Mouse (Mus musculus): ENCODE measurements at regions not wholly inside any gene's neighbourhood (a gene's known extent, or its start where the extent isn't known, plus 50 kb on each side); places are given as distances from the start of the nearest gene placed in this dataset.

GRCm38 (mm10) chr1:31337087-31337486, 114.4 kb downstream of the Pih1d3 start:
- peak; percentile 4 to 31 for DNase-seq (ENCODE audit: low spot score in 2 of 2)

GRCm38 (mm10) chr1:31363971-31364370, 141.3 kb downstream of the Pih1d3 start:
- DNase-seq (ENCODE audit: low spot score in 2 of 2), result no peak

GRCm38 (mm10) chr1:31377324-31377723, 154.7 kb downstream of the Pih1d3 start:
- DNase-seq (ENCODE audit: low spot score in 2 of 2), result no peak

GRCm38 (mm10) chr1:31379032-31379431, 156.4 kb downstream of the Pih1d3 start:
- no peak for DNase-seq (ENCODE audit: low spot score in 2 of 2)

- no peak for DNase-seq (ENCODE audit: low spot score in 2 of 2)
These were observed 157.7 kb downstream of the Pih1d3 start for GRCm38 (mm10) chr1:31380312-31380711.

GRCm38 (mm10) chr1:31382192-31382591, 159.6 kb downstream of the Pih1d3 start:
- DNase-seq (ENCODE audit: low spot score in 2 of 2), result no peak
